In the genomic region with DNA sequence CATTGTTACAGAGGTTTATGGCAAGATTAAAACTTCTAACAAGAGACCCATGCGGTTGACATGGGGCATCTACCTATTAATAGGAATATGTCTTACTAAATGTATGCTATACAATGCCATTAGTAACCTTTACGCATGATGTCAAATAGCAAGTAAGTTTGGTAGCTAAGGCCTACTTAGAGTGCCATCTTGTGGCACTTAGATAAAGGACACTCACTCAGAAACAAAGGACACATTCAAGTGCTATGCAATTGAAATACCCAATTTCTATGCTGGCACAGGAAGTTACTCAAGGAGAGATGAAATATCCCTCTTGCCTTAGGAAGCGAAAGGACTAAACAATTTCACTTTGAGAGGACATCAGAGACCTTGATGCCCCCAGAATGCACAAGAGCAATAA, we compare ENCODE assay signal across 10 mouse cellular contexts. TPM values are rescaled to one million over a fixed set of nuclear protein-coding genes. Genes with fewer than 3 reads are reported as not detected.
A peak's percentile ranks its signal among the peaks of the same experiment; 100 is the strongest.
DNase-seq lines count a peak whose midpoint lies in the region; ATAC-seq and TF ChIP-seq lines count a peak whose summit lies in the region.
"Had no signal": no experiment of that assay in that cellular context is flagged by ENCODE, and none has a peak within 500 bp of the region (broad histone marks: within the 10 kb centered on the region; RNA-seq: fewer than 3 reads in every experiment).

No protein-coding gene starts in this region.

- TF ChIP-seq EP300 in MEL (IDR thresholded peaks at IDR 0.05; ENCODE audit: low read depth in 1 of 2, low read length in 2 of 2) = no peak

- H3K36me3 ChIP-seq in kidney, embryonic 14.5 days (ENCODE audit: control insufficient read depth, insufficient read depth, low read length) = peaks cover 11% of the 10 kb centered on the region
- peaks cover 0 to 4% of the 10 kb centered on the region in 2 experiments; a peak in 1 of 4 replicates for H3K36me3 ChIP-seq in MEL (ENCODE audit: control insufficient read depth in 1 of 2, insufficient read depth in 2 of 2, low read length in 2 of 2)

- no peak for ATAC-seq in kidney, embryonic 14.5 days (ENCODE audit: low FRiP score, low TSS enrichment)
- ATAC-seq in megakaryocyte-erythroid progenitor cell, adult 5-6 weeks (replicated peaks; ENCODE audit: low FRiP score, low TSS enrichment, poor library complexity, severe bottlenecking) = 0 out of 2 replicates have a peak, but pooled peaks have one; percentile 44
- no peak for ATAC-seq in erythroid progenitor cell, adult 5-6 weeks (replicated peaks; ENCODE audit: low FRiP score, poor library complexity, severe bottlenecking)

- peak; percentile 47 for TF ChIP-seq RAD21 in MEL (IDR thresholded peaks at IDR 0.05; ENCODE audit: low read depth, low read length)

- TF ChIP-seq CTCF in MEL (IDR thresholded peaks at IDR 0.05 in 2 of 3, conservative IDR thresholded peaks at IDR 0.05 in 1 of 3; ENCODE audit: control insufficient read depth in 1 of 3, insufficient read depth in 1 of 3, low read depth in 2 of 3, low read length in 3 of 3, poor library complexity in 1 of 3, severe bottlenecking in 1 of 3) = peak in 2 of 3 experiments; percentile 59 to 68; a peak in 4 of 6 replicates

- no peak overlapping the region for H3K27ac ChIP-seq in kidney, embryonic 14.5 days (ENCODE audit: low read depth, low read length)
- no peak overlapping the region for H3K27ac ChIP-seq in MEL (ENCODE audit: control insufficient read depth, low read depth, low read length)
- H3K27ac ChIP-seq: embryonic facial prominence, embryonic 13.5 days; limb, embryonic 15.5 days had no signal

- H3K27me3 ChIP-seq in kidney, embryonic 14.5 days (ENCODE audit: control insufficient read depth, insufficient read depth, low read length) = no peaks in the 10 kb centered on the region
- no peaks in the 10 kb centered on the region for H3K27me3 ChIP-seq in MEL (ENCODE audit: control insufficient read depth in 1 of 2, insufficient read depth in 2 of 2, low read length in 2 of 2)
- H3K27me3 ChIP-seq: embryonic facial prominence, embryonic 13.5 days; limb, embryonic 15.5 days had no signal

- no peak overlapping the region for H3K4me2 ChIP-seq in kidney, embryonic 14.5 days (replicated peaks; ENCODE audit: low read depth, low read length)
- H3K4me2 ChIP-seq: embryonic facial prominence, embryonic 13.5 days; limb, embryonic 15.5 days had no signal

- H3K9ac ChIP-seq in kidney, embryonic 14.5 days (ENCODE audit: low read depth, low read length) = no peak overlapping the region
- no peak overlapping the region for H3K9ac ChIP-seq in MEL (ENCODE audit: control insufficient read depth, low read depth, low read length, poor library complexity, severe bottlenecking)
- H3K9ac ChIP-seq: embryonic facial prominence, embryonic 13.5 days; limb, embryonic 15.5 days had no signal

- H3K9me3 ChIP-seq in kidney, embryonic 14.5 days (ENCODE audit: control insufficient read depth, low read length) = no peaks in the 10 kb centered on the region
- H3K9me3 ChIP-seq in MEL (replicated peaks; ENCODE audit: insufficient read depth, low read length) = no peaks in the 10 kb centered on the region
- H3K9me3 ChIP-seq: embryonic facial prominence, embryonic 13.5 days; limb, embryonic 15.5 days had no signal

- WGBS in kidney, embryonic 14.5 days = 70% methylated on average over 3 of the region's 3 CpGs

- H3K79me2 ChIP-seq in MEL (ENCODE audit: control insufficient read depth, insufficient read depth, low read length, poor library complexity) = no peaks in the 10 kb centered on the region

- H3K4me3 ChIP-seq in kidney, embryonic 14.5 days (ENCODE audit: low read length) = no peak overlapping the region
- H3K4me3 ChIP-seq in MEL (ENCODE audit: control insufficient read depth in 1 of 2, insufficient read depth in 1 of 2, low read depth in 2 of 2, low read length in 2 of 2) = no peak overlapping the region
- H3K4me3 ChIP-seq: embryonic facial prominence, embryonic 13.5 days; limb, embryonic 15.5 days had no signal

- DNase-seq in kidney, postnatal 14 days = peak; percentile 44
- peak; percentile 38 for DNase-seq in MEL (ENCODE audit: low read depth, low spot score)
- DNase-seq in embryo, embryonic 10.5 days (ENCODE audit: low spot score) = peak; percentile 58
- DNase-seq in urinary bladder, adult 2 months (ENCODE audit: low spot score) = no peak
- DNase-seq in gastrocnemius, postnatal 10 days = no peak

- no peak for TF ChIP-seq POLR2A in MEL (IDR thresholded peaks at IDR 0.05; ENCODE audit: control insufficient read depth in 1 of 2, insufficient read depth in 1 of 2, low read depth in 1 of 2, low read length in 2 of 2, poor library complexity in 1 of 2)

- H3K4me1 ChIP-seq in kidney, embryonic 14.5 days (ENCODE audit: control insufficient read depth, insufficient read depth, low read length) = no peaks in the 10 kb centered on the region
- no peaks in the 10 kb centered on the region for H3K4me1 ChIP-seq in MEL (ENCODE audit: control insufficient read depth in 1 of 2, insufficient read depth in 2 of 2, low read length in 2 of 2)
- H3K4me1 ChIP-seq: limb, embryonic 15.5 days had no signal

TF ChIP-seq in MEL, 35 proteins besides CTCF, POLR2A, EP300 and RAD21:
- TF ChIP-seq SMC3 (IDR thresholded peaks at IDR 0.05; ENCODE audit: low read depth, low read length) (peak; percentile 54), TAL1 (IDR thresholded peaks at IDR 0.05; ENCODE audit: low read length) (no peak)

RNA-seq across cellular contexts. Expression of gene Ddhd1, which starts 55.9 kb away (rescaled TPM):
- polyA plus RNA-seq in kidney, embryonic 14.5 days (2014; fragmentation: Nextera tagmentation; extraction: Ambion mirVana) = 8.1 and 10.0 TPM in 2 replicates
- 9.0 and 9.3 TPM in 2 replicates for total RNA-seq in MEL (2012; rRNA removed)
- polyA plus RNA-seq in MEL (2012; ENCODE audit: insufficient read depth in 1 of 2, insufficient read length in 2 of 2, low read depth in 1 of 2, low replicate concordance in 2 of 2, missing spikeins in 1 of 2) = 10 to 100 TPM in 1 of 2 experiments, not detected in 1; 14.3 TPM
- total RNA-seq in megakaryocyte-erythroid progenitor cell, adult 5-6 weeks (2014; fragmentation: Nextera tagmentation) = 25.5 and 26.4 TPM in 2 replicates
- total RNA-seq in megakaryocyte-erythroid progenitor cell, adult 5-6 weeks (2017) = 18.2 and 42.8 TPM in 2 replicates
- 21.5 and 22.3 TPM in 2 replicates for polyA plus RNA-seq in urinary bladder, adult 2 months (2012; rRNA removed)
- total RNA-seq in erythroid progenitor cell, adult 5-6 weeks (2015; ENCODE audit: low replicate concordance) = 118 and 134 TPM in 2 replicates
- total RNA-seq in erythroid progenitor cell, adult 5-6 weeks (2017; ENCODE audit: low replicate concordance) = 173 and 254 TPM in 2 replicates
- total RNA-seq in gastrocnemius, postnatal 10 days (2021) = 10 to 100 TPM in 1 of 2 experiments, 1 to 10 TPM in 1; 7.4 to 11.2 TPM

Comparison
In these comparisons a context has a peak if more than half of its experiments do, and no peak if none do; other contexts are left out.
1. DNase-seq: peak in kidney, postnatal 14 days (single experiment), MEL (single experiment) and embryo, embryonic 10.5 days (single experiment); none in urinary bladder, adult 2 months (single experiment) and gastrocnemius, postnatal 10 days (single experiment).